Mouse (Mus musculus): ENCODE measurements at regions not wholly inside any gene's neighbourhood (a gene's known extent, or its start where the extent isn't known, plus 50 kb on each side); places are given as distances from the start of the nearest gene placed in this dataset.

DNA sequence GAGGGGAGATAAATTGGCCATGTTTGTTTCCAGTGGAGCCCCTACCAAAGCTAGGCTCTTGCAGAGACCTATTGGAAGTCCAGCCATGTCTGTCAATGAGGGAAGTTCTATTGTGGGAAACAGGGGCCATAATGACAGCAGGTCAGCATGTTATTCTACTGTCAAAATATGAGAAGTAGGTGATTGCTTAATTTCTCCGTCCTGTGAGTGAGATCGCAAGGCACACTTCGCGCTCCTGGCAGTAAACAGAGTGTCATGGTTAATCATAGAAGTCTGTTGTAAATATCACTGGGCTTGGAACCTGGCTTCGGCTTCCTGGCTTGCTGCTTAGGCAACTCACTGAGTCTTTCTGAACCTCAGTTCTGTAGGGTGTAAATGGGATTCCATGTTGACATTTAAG lies 72.5 kb upstream of the Ccdc122 start:
- 87% methylated on average over 5 of the region's 5 CpGs for WGBS
- Histone ChIP-seq H3K9ac (ENCODE audit: low read length) (no peak overlapping the region), H3K27me3 (ENCODE audit: control insufficient read depth, insufficient read depth, low read length) (no peaks in the 10 kb centered on the region), H3K36me3 (ENCODE audit: control insufficient read depth, insufficient read depth) (no peaks in the 10 kb centered on the region), H3K4me1 (ENCODE audit: control insufficient read depth, insufficient read depth, low read length) (no peaks in the 10 kb centered on the region), H3K9me3 (replicated peaks; ENCODE audit: control insufficient read depth, low read length) (no peaks in the 10 kb centered on the region), H3K4me3 (ENCODE audit: low read length) (no peak overlapping the region), H3K4me2 (ENCODE audit: low read depth, low read length) (no peak overlapping the region), H3K27ac (ENCODE audit: low read length) (no peak overlapping the region)
- ATAC-seq (replicated peaks; ENCODE audit: extremely low read depth, insufficient read depth, low FRiP score): no peak

GRCm38 (mm10) chr14:76958875-76959274 lies 77.7 kb upstream of the Ccdc122 start:
- H3K27ac ChIP-seq (ENCODE audit: low read length): no peak overlapping the region
- no peak for ATAC-seq (replicated peaks; ENCODE audit: extremely low read depth, insufficient read depth, low FRiP score)
- H3K9me3 ChIP-seq (replicated peaks; ENCODE audit: control insufficient read depth, low read length): no peaks in the 10 kb centered on the region
- no peaks in the 10 kb centered on the region for H3K27me3 ChIP-seq (ENCODE audit: control insufficient read depth, insufficient read depth, low read length)
- no peak overlapping the region for H3K4me3 ChIP-seq (ENCODE audit: low read length)
- H3K4me2 ChIP-seq (ENCODE audit: low read depth, low read length): no peak overlapping the region
- no peaks in the 10 kb centered on the region for H3K36me3 ChIP-seq (ENCODE audit: control insufficient read depth, insufficient read depth)
- H3K9ac ChIP-seq (ENCODE audit: low read length): no peak overlapping the region
- no peaks in the 10 kb centered on the region for H3K4me1 ChIP-seq (ENCODE audit: control insufficient read depth, insufficient read depth, low read length)
- 69% methylated on average over 10 of the region's 10 CpGs for WGBS

DNA sequence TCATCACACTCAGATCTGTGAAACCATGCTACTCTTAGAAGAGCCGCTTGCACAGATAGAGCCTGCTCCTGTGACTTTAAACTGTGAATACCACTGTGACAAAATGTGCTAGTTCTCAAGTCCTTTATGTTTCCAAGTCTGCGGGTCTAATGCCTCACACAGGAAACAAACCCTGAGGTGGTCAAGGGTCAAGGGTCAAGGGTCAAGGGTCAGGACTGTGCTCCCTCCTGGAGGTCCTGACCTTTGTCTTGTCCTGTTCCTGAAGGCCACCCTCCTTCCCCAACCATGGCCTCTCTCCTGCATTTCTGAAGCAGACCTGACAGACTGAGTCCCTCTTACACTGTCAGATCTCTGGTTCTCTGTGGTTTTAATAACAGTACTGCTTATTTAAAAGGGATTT lies 79.4 kb upstream of the Ccdc122 start:
- Histone ChIP-seq H3K4me2 (ENCODE audit: low read depth, low read length) (no peak overlapping the region), H3K4me3 (ENCODE audit: low read length) (no peak overlapping the region), H3K9me3 (replicated peaks; ENCODE audit: control insufficient read depth, low read length) (no peaks in the 10 kb centered on the region), H3K27ac (ENCODE audit: low read length) (no peak overlapping the region), H3K27me3 (ENCODE audit: control insufficient read depth, insufficient read depth, low read length) (no peaks in the 10 kb centered on the region), H3K4me1 (ENCODE audit: control insufficient read depth, insufficient read depth, low read length) (no peaks in the 10 kb centered on the region), H3K9ac (ENCODE audit: low read length) (no peak overlapping the region), H3K36me3 (ENCODE audit: control insufficient read depth, insufficient read depth) (no peaks in the 10 kb centered on the region)
- WGBS: 71% methylated on average over 2 of the region's 2 CpGs
- no peak for ATAC-seq (replicated peaks; ENCODE audit: extremely low read depth, insufficient read depth, low FRiP score)

- H3K9me3 ChIP-seq (replicated peaks; ENCODE audit: control insufficient read depth, low read length): no peaks in the 10 kb centered on the region
- H3K4me3 ChIP-seq (ENCODE audit: low read length): no peak overlapping the region
- peaks cover 16% of the 10 kb centered on the region for H3K4me1 ChIP-seq (ENCODE audit: control insufficient read depth, insufficient read depth, low read length)
- H3K27me3 ChIP-seq (ENCODE audit: control insufficient read depth, insufficient read depth, low read length): no peaks in the 10 kb centered on the region
- no peaks in the 10 kb centered on the region for H3K36me3 ChIP-seq (ENCODE audit: control insufficient read depth, insufficient read depth)
- 88% methylated on average over 2 of the region's 2 CpGs for WGBS
- ATAC-seq (replicated peaks; ENCODE audit: extremely low read depth, insufficient read depth, low FRiP score): no peak
- no peak overlapping the region for H3K4me2 ChIP-seq (ENCODE audit: low read depth, low read length)
- no peak overlapping the region for H3K9ac ChIP-seq (ENCODE audit: low read length)
- no peak overlapping the region for H3K27ac ChIP-seq (ENCODE audit: low read length)
Measured at GRCm38 (mm10) chr14:76953171-76953570, 83.4 kb upstream of the Ccdc122 start.

DNA sequence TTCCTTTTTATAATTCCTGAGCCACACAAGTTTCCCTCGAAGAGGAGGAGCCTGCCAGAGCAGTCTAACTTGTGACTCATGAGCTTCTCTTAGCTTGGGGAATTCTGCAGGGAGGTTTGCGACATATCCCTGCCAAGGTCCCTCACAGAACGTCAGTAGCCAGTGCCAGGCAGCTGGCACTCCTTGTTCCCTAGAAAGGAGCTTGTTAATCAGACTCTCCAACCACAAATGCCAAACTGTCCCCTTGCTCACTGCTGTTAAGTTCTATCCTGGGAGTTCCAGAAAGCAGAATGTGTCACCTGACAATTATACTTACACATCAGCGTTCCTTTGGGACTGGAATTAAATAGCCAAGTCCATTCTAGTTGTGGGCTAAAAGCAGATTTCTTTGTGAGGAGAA lies 85.1 kb upstream of the Ccdc122 start:
- Histone ChIP-seq H3K36me3 (ENCODE audit: control insufficient read depth, insufficient read depth) (no peaks in the 10 kb centered on the region), H3K4me3 (ENCODE audit: low read length) (no peak overlapping the region), H3K27ac (ENCODE audit: low read length) (peak overlapping the region; percentile 53), H3K4me2 (ENCODE audit: low read depth, low read length) (no peak overlapping the region), H3K9ac (ENCODE audit: low read length) (no peak overlapping the region), H3K27me3 (ENCODE audit: control insufficient read depth, insufficient read depth, low read length) (no peaks in the 10 kb centered on the region), H3K9me3 (replicated peaks; ENCODE audit: control insufficient read depth, low read length) (no peaks in the 10 kb centered on the region), H3K4me1 (ENCODE audit: control insufficient read depth, insufficient read depth, low read length) (peaks cover 23% of the 10 kb centered on the region)
- WGBS: 33% methylated on average over 4 of the region's 4 CpGs
- peak; percentile 72 for ATAC-seq (replicated peaks; ENCODE audit: extremely low read depth, insufficient read depth, low FRiP score)

- 56% methylated on average over 3 of the region's 3 CpGs for WGBS
- H3K36me3 ChIP-seq (ENCODE audit: control insufficient read depth, insufficient read depth): no peaks in the 10 kb centered on the region
- no peak overlapping the region for H3K4me2 ChIP-seq (ENCODE audit: low read depth, low read length)
- H3K27me3 ChIP-seq (ENCODE audit: control insufficient read depth, insufficient read depth, low read length): no peaks in the 10 kb centered on the region
- no peak for ATAC-seq (replicated peaks; ENCODE audit: extremely low read depth, insufficient read depth, low FRiP score)
- no peaks in the 10 kb centered on the region for H3K9me3 ChIP-seq (replicated peaks; ENCODE audit: control insufficient read depth, low read length)
- peaks cover 26% of the 10 kb centered on the region for H3K4me1 ChIP-seq (ENCODE audit: control insufficient read depth, insufficient read depth, low read length)
- H3K4me3 ChIP-seq (ENCODE audit: low read length): no peak overlapping the region
- H3K27ac ChIP-seq (ENCODE audit: low read length): peak overlapping the region; percentile 80
- H3K9ac ChIP-seq (ENCODE audit: low read length): no peak overlapping the region
Measured at GRCm38 (mm10) chr14:76949388-76949787, 87.2 kb upstream of the Ccdc122 start.

- no peak for ATAC-seq (replicated peaks; ENCODE audit: extremely low read depth, insufficient read depth, low FRiP score)
- Histone ChIP-seq H3K36me3 (ENCODE audit: control insufficient read depth, insufficient read depth) (no peaks in the 10 kb centered on the region), H3K9ac (ENCODE audit: low read length) (no peak overlapping the region), H3K27ac (ENCODE audit: low read length) (peak overlapping the region; percentile 80), H3K27me3 (ENCODE audit: control insufficient read depth, insufficient read depth, low read length) (no peaks in the 10 kb centered on the region), H3K4me3 (ENCODE audit: low read length) (no peak overlapping the region), H3K4me2 (ENCODE audit: low read depth, low read length) (no peak overlapping the region), H3K4me1 (ENCODE audit: control insufficient read depth, insufficient read depth, low read length) (peaks cover 26% of the 10 kb centered on the region), H3K9me3 (replicated peaks; ENCODE audit: control insufficient read depth, low read length) (no peaks in the 10 kb centered on the region)
- WGBS: 30% methylated on average over 3 of the region's 3 CpGs
Measured at GRCm38 (mm10) chr14:76948948-76949347, 87.6 kb upstream of the Ccdc122 start.

- H3K9me3 ChIP-seq (replicated peaks; ENCODE audit: control insufficient read depth, low read length): no peaks in the 10 kb centered on the region
- no peaks in the 10 kb centered on the region for H3K27me3 ChIP-seq (ENCODE audit: control insufficient read depth, insufficient read depth, low read length)
- H3K4me3 ChIP-seq (ENCODE audit: low read length): no peak overlapping the region
- WGBS: 72% methylated on average over 6 of the region's 6 CpGs
- peaks cover 26% of the 10 kb centered on the region for H3K4me1 ChIP-seq (ENCODE audit: control insufficient read depth, insufficient read depth, low read length)
- H3K27ac ChIP-seq (ENCODE audit: low read length): peak overlapping the region; percentile 14; the same call in 1 of the 2 replicates
- no peak overlapping the region for H3K4me2 ChIP-seq (ENCODE audit: low read depth, low read length)
- ATAC-seq (replicated peaks; ENCODE audit: extremely low read depth, insufficient read depth, low FRiP score): no peak
- no peak overlapping the region for H3K9ac ChIP-seq (ENCODE audit: low read length)
- no peaks in the 10 kb centered on the region for H3K36me3 ChIP-seq (ENCODE audit: control insufficient read depth, insufficient read depth)
Measured at GRCm38 (mm10) chr14:76948481-76948880, 88.1 kb upstream of the Ccdc122 start.

DNA sequence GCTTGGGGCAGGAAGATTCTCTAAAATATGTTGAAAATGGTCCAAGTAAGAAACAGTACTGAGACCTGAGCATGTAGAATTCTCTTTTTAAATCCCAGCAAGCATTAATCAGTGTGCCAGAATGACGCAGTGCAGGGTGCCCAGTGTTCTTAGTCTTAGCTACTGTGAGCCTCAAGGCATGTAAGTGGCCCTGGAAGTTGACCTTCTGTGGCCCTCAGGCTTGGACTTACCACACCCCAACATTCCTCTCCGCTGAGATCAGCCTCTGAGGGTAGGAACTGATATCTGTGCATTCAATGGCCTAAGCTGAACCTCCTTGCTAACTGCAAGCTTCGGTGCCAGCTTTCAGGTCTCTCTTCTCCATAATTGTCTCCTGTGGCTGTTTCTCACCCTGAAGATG lies 89.4 kb upstream of the Ccdc122 start:
- H3K36me3 ChIP-seq (ENCODE audit: control insufficient read depth, insufficient read depth): no peaks in the 10 kb centered on the region
- no peak overlapping the region for H3K9ac ChIP-seq (ENCODE audit: low read length)
- no peak overlapping the region for H3K4me2 ChIP-seq (ENCODE audit: low read depth, low read length)
- ATAC-seq (replicated peaks; ENCODE audit: extremely low read depth, insufficient read depth, low FRiP score): peak; percentile 45
- WGBS: 30% methylated on average over 3 of the region's 3 CpGs
- no peaks in the 10 kb centered on the region for H3K27me3 ChIP-seq (ENCODE audit: control insufficient read depth, insufficient read depth, low read length)
- H3K4me1 ChIP-seq (ENCODE audit: control insufficient read depth, insufficient read depth, low read length): peaks cover 26% of the 10 kb centered on the region
- H3K9me3 ChIP-seq (replicated peaks; ENCODE audit: control insufficient read depth, low read length): no peaks in the 10 kb centered on the region
- no peak overlapping the region for H3K4me3 ChIP-seq (ENCODE audit: low read length)
- H3K27ac ChIP-seq (ENCODE audit: low read length): peak overlapping the region; percentile 3; the same call in 1 of the 2 replicates

GRCm38 (mm10) chr14:76945626-76946025 lies 90.9 kb upstream of the Ccdc122 start:
- no peak overlapping the region for H3K4me3 ChIP-seq (ENCODE audit: low read length)
- H3K27ac ChIP-seq (ENCODE audit: low read length): no peak overlapping the region
- no peaks in the 10 kb centered on the region for H3K27me3 ChIP-seq (ENCODE audit: control insufficient read depth, insufficient read depth, low read length)
- no peak overlapping the region for H3K4me2 ChIP-seq (ENCODE audit: low read depth, low read length)
- H3K9ac ChIP-seq (ENCODE audit: low read length): no peak overlapping the region
- no peaks in the 10 kb centered on the region for H3K9me3 ChIP-seq (replicated peaks; ENCODE audit: control insufficient read depth, low read length)
- H3K4me1 ChIP-seq (ENCODE audit: control insufficient read depth, insufficient read depth, low read length): peaks cover 23% of the 10 kb centered on the region
- WGBS: 55% methylated on average over 6 of the region's 6 CpGs
- no peak for ATAC-seq (replicated peaks; ENCODE audit: extremely low read depth, insufficient read depth, low FRiP score)
- no peaks in the 10 kb centered on the region for H3K36me3 ChIP-seq (ENCODE audit: control insufficient read depth, insufficient read depth)

Measured in heart, embryonic 16.5 days (tissue).